Mouse (Mus musculus) neural tube, embryonic 14.5 days (tissue): ENCODE measurements at regions not wholly inside any gene's neighbourhood (a gene's known extent, or its start where the extent isn't known, plus 50 kb on each side); places are given as distances from the start of the nearest gene placed in this dataset.

Source experiments
- ATAC-seq: fragments of 200-750 bp; cut with Nextera tagmentation; 2 replicates; pipeline ENCODE4 v1.8.0; 2017; ENCODE audit warnings: low read depth, mild to moderate bottlenecking, moderate TSS enrichment, moderate library complexity
- H3K27ac ChIP-seq: fragments of 300-500 bp; sonication (generic); 2 replicates; pipeline ENCODE4 v1.5.1; 2014; ENCODE audit warnings: low read depth, mild to moderate bottlenecking, control low read depth, low read length, moderate library complexity, mixed read lengths
- H3K27me3 ChIP-seq: fragments of 300-500 bp; sonication (generic); 2 replicates; pipeline ENCODE4 v1.6.1; 2014; ENCODE audit warnings: low read length; ENCODE audit not compliant: control insufficient read depth, insufficient read depth
- H3K36me3 ChIP-seq: fragments of 300-500 bp; sonication (generic); 2 replicates; pipeline ENCODE4 v1.6.1; 2014; ENCODE audit warnings: low read length, mixed read lengths; ENCODE audit not compliant: control insufficient read depth, insufficient read depth
- H3K4me1 ChIP-seq: fragments of 300-500 bp; sonication (generic); 2 replicates; pipeline ENCODE4 v1.6.1; 2014; ENCODE audit warnings: low read length; ENCODE audit not compliant: control insufficient read depth, insufficient read depth
- H3K4me2 ChIP-seq: fragments of 300-500 bp; sonication (generic); 2 replicates; pipeline ENCODE4 v1.6.1; 2014; ENCODE audit warnings: mild to moderate bottlenecking, low read depth, low read length, control low read depth
- H3K4me3 ChIP-seq: fragments of 300-500 bp; sonication (generic); 2 replicates; pipeline ENCODE4 v1.5.1; 2014; ENCODE audit warnings: low read depth, low read length, control low read depth, mixed read lengths
- H3K9ac ChIP-seq: fragments of 300-500 bp; sonication (generic); replicated peaks from 2 replicates; pipeline ENCODE4 v1.6.1; 2014; ENCODE audit warnings: low read depth, mild to moderate bottlenecking, control low read depth, low read length, mixed read lengths
- H3K9me3 ChIP-seq: fragments of 300-500 bp; sonication (generic); 2 replicates; pipeline ENCODE4 v1.6.1; 2016; ENCODE audit warnings: low read length; ENCODE audit not compliant: control insufficient read depth
- WGBS: fragments of 180-500 bp; shearing (Covaris S2); extraction: QIAGEN DNeasy Blood & Tissue Kit; methylation state at CpG from one replicate; pipeline ENCODE4 v1.1.7; 2014; 5-methylcytosine and 5-hydroxymethylcytosine counted together

DNA sequence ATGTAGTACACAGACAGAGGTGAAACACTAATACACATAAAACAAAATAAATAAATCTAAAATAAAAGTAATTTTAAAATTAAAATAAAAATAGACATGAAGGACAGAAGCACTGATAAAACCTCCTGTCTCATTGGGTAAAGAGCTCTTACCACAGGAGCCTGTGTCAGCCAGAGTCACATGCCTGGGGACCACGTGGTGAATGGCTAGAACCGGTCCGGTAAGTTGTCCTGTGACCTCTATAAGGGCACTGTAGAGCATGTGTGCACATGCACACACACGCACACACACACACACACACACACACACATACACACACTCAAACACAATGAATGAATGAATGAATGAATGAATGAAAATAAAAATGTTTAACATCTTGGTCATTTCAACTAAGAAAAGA lies 89.8 kb upstream of the Slc45a1 start:
- H3K9me3 ChIP-seq, result no peaks in the 10 kb centered on the region
- no peaks in the 10 kb centered on the region for H3K36me3 ChIP-seq

DNA sequence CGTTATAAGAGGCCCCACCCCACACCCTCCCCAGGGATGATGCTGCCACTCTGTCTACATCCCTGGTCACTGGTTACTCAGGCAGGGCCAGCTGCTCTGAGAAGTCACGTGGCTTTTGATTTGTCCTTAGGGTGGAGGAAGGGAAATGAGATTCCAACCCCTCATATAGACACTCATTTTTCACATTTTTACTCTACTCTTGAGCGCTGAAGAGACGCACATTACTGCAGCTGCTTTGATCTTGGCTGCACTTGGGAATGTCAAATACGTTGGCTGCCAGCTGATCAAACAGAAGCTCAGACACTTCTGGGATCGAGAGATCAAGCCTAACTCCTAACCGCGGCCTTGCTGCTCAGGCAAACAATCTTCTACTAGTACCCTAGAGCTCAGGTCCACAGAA lies 88.2 kb upstream of the Slc45a1 start:
- Histone ChIP-seq H3K9ac (no peak overlapping the region), H3K9me3 (no peaks in the 10 kb centered on the region), H3K4me1 (no peaks in the 10 kb centered on the region), H3K36me3 (no peaks in the 10 kb centered on the region), H3K27me3 (no peaks in the 10 kb centered on the region), H3K4me3 (no peak overlapping the region), H3K27ac (0 out of 2 replicates have a peak overlapping the region, but pooled peaks have one; percentile 10), H3K4me2 (no peak overlapping the region)
- ATAC-seq, result no peak
- WGBS, result 52% methylated on average over 8 of the region's 8 CpGs

More for the DNA sequence above, 89.8 kb upstream of the Slc45a1 start:
- H3K4me3 ChIP-seq, result no peak overlapping the region
- H3K27me3 ChIP-seq, result no peaks in the 10 kb centered on the region
- ATAC-seq, result no peak
- H3K4me1 ChIP-seq, result no peaks in the 10 kb centered on the region
- no peak overlapping the region for H3K9ac ChIP-seq
- 96% methylated on average over 4 of the region's 4 CpGs for WGBS
- H3K4me2 ChIP-seq, result no peak overlapping the region
- H3K27ac ChIP-seq, result no peak overlapping the region

DNA sequence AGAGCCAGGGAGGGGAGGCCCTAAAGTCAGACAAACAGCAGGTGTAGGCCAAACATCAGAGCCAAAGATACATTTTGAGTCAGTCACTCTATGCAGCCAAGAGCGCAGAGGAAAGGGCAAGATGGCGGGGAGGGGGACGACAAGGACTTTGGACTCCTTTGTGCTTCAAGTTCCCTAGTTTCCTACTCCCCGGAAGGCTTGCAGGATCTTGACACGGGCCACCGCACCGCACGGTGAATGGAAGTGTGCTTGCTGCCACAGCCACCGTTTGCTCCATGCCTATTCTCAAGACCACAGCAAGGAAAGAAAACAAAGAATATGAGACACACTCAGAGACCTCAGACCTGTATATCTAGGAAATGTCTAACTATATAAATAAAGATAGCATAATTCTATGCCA lies 86.8 kb upstream of the Slc45a1 start:
- no peak for ATAC-seq
- H3K4me1 ChIP-seq, result no peaks in the 10 kb centered on the region
- no peaks in the 10 kb centered on the region for H3K36me3 ChIP-seq
- no peak overlapping the region for H3K4me3 ChIP-seq
- no peaks in the 10 kb centered on the region for H3K9me3 ChIP-seq
- H3K4me2 ChIP-seq, result no peak overlapping the region
- no peak overlapping the region for H3K9ac ChIP-seq
- H3K27me3 ChIP-seq, result no peaks in the 10 kb centered on the region
- WGBS, result 80% methylated on average over 9 of the region's 9 CpGs
- H3K27ac ChIP-seq, result no peak overlapping the region

DNA sequence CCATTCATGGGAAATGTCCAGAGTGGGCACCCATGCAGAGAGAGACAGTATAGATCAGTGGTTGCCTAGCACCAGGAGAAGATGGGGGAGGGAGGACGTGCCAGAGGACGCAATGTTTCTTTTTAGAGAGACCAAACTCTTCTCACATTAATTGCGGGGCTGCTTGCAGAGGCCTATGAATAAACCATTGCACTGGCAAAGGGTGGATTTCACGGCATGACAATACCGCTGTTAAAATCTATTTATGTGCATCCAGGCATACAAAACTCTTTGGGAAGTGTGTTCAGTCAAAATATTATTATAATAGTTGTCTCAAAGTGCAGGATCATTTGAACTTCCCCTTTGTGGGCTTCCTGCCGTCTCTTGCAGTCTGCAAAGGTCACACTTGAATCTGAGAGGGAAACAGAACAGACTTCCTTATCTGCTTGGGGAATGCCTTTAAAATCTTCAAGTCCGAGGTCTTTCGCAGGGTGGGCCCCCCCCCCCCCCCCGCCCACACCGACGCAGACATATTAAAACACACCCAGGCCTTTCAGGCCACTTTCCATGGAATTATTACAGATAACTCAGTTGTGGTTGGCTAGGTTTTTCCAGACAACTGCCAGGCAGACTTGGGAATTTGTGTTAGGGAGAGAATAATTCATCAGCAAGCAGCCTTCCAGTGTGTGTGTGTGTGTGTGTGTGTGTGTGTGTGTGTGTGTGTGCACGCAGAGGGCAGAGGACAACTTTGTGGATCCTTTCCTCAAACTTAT lies 78.3 kb upstream of the Slc45a1 start:
- peak overlapping the region; percentile 34 for H3K27ac ChIP-seq
- H3K4me1 ChIP-seq, result no peaks in the 10 kb centered on the region
- H3K36me3 ChIP-seq, result no peaks in the 10 kb centered on the region
- WGBS, result 2% methylated on average over 11 of the region's 12 CpGs
- H3K27me3 ChIP-seq, result no peaks in the 10 kb centered on the region
- no peaks in the 10 kb centered on the region for H3K9me3 ChIP-seq
- H3K9ac ChIP-seq, result no peak overlapping the region
- peak; percentile 85 for ATAC-seq
- H3K4me3 ChIP-seq, result no peak overlapping the region
- 0 out of 2 replicates have a peak overlapping the region, but pooled peaks have one; percentile 6 for H3K4me2 ChIP-seq

DNA sequence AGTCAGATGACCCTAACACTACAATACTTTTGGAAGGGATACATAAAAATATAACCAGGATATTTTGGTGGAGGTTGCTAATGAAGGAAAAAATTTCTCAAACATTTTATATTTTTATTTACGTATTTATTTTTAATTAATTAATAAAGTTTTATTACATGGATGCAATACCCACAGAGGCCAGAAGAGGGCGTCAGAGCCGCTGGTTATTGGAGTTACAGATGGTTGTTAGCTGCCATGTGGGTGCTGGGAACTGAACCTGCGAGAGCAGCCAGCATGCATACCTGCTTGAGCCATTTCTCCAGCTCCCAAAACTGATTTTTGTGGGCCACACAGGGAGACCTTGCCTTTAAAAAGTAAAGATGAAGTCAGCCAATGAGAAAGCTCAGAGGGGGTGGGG lies 74.6 kb upstream of the Slc45a1 start:
- WGBS, result 63% methylated on average over 4 of the region's 4 CpGs
- Histone ChIP-seq H3K9ac (no peak overlapping the region), H3K36me3 (no peaks in the 10 kb centered on the region), H3K27me3 (no peaks in the 10 kb centered on the region), H3K4me3 (no peak overlapping the region), H3K27ac (no peak overlapping the region), H3K4me2 (no peak overlapping the region), H3K4me1 (no peaks in the 10 kb centered on the region), H3K9me3 (no peaks in the 10 kb centered on the region)
- no peak for ATAC-seq

DNA sequence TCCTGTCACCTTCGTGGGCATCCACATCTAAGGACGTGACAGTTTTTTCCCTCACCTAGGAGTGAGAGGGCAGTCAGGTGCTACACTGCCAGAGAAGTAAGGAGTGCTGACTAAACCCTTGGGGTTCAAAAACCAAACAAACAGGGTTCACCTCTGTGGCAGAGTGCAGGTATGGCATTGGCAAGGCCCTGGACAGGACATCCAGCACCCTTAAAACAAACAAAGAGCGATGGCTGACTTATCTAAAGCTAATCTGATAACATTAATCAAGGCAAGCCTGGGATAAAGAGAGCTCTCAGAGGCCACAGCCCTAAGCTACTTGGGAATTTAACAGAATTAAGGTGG lies 74.1 kb upstream of the Slc45a1 start:
- Histone ChIP-seq H3K27me3 (no peaks in the 10 kb centered on the region), H3K9me3 (no peaks in the 10 kb centered on the region), H3K4me1 (no peaks in the 10 kb centered on the region), H3K36me3 (no peaks in the 10 kb centered on the region), H3K27ac (no peak overlapping the region), H3K9ac (no peak overlapping the region), H3K4me3 (no peak overlapping the region), H3K4me2 (no peak overlapping the region)
- ATAC-seq, result no peak
- 92% methylated on average over 3 of the region's 3 CpGs for WGBS

DNA sequence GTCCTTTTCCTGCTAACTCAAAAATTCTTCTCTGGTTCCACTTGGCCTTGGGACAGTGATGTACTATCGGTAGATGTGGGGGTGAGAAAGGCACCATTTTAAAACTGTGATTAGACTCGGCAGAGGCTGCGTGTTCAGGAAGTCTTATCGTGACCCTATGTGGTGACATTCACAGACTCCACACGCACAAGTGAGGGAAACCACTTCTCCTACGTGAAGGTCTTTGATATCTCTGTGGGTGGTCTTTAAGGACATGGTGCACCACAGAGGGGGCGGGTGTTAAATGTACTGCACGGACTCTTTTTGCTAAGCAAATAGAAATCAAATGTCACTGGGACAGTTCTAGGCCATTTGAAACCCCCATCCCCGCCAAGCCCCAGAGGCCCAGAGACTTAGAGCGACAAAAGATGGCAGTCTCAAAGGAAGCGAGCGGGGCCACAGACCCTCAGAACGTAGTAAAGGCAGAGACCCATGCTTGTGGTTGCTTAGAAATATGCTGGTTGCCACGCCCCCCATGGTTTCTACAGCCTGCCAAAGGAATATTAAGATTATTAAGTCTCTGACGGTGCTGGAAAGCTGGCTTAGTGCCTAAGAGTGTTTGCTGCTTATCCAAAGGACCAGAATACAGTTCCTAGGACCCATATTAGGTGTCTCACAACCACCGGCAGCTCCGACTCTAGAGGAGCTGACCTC lies 73.6 kb upstream of the Slc45a1 start:
- no peak overlapping the region for H3K27ac ChIP-seq
- no peak overlapping the region for H3K9ac ChIP-seq
- H3K36me3 ChIP-seq, result no peaks in the 10 kb centered on the region
- no peaks in the 10 kb centered on the region for H3K9me3 ChIP-seq
- no peaks in the 10 kb centered on the region for H3K4me1 ChIP-seq
- H3K4me3 ChIP-seq, result no peak overlapping the region
- no peaks in the 10 kb centered on the region for H3K27me3 ChIP-seq
- 81% methylated on average over 17 of the region's 17 CpGs for WGBS
- ATAC-seq, result no peak
- H3K4me2 ChIP-seq, result no peak overlapping the region

DNA sequence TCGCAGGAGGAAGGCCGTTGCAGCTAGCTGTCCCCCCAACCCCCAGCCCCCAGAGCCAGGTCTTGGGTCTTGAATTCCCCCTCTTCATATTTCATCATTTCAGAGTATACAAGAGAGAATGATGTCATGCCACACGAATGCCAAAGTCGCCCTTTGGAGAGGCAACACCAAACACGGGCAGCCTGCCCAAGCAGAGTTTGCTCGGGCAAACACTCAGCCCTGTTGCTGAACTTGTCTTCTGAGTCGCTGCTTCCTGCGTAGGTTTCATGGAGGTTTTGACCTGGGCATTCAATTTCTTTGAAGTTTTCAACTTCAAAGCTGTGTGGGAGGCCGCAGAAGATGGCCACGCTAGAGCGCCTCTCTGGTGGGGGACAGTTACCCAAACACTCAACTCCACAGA lies 72.8 kb upstream of the Slc45a1 start:
- ATAC-seq, result no peak
- WGBS, result 85% methylated on average over 11 of the region's 11 CpGs
- Histone ChIP-seq H3K4me2 (no peak overlapping the region), H3K4me3 (no peak overlapping the region), H3K27ac (no peak overlapping the region), H3K36me3 (no peaks in the 10 kb centered on the region), H3K9me3 (no peaks in the 10 kb centered on the region), H3K9ac (no peak overlapping the region), H3K4me1 (no peaks in the 10 kb centered on the region), H3K27me3 (no peaks in the 10 kb centered on the region)

DNA sequence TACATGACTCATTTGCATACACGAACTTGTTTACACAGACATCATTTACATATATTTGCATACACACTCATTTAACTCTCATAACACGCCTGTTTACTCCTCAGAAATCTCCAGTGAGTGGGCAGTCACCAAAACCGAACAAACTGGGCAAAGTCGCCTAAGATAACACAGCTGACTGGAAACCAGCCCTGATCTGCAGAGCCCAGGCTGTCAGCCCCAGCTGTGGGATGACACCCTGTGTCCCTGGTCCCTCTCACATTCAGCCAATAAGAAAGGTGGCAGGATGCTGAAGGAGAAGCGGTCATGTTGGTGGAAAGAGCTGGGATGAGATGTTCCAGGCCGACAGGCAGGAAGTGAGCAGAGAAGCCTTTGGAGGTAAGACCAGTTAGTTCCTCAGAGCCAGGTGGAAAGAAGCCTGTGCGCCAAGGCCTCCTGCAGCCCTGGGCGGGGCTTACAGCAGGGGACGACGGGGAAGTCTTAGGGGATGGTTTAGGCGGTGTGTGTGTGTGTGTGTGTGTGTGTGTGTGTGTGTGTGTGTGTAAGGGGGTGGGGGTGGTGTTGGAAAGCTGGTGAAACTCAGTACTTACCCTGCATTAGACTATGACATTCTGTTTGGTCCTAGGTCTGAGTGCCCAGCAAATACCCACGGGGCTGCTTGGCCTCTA lies 69.8 kb upstream of the Slc45a1 start:
- no peaks in the 10 kb centered on the region for H3K27me3 ChIP-seq
- H3K9ac ChIP-seq, result no peak overlapping the region
- H3K4me3 ChIP-seq, result no peak overlapping the region
- H3K36me3 ChIP-seq, result no peaks in the 10 kb centered on the region
- no peaks in the 10 kb centered on the region for H3K9me3 ChIP-seq
- H3K4me2 ChIP-seq, result no peak overlapping the region
- H3K27ac ChIP-seq, result no peak overlapping the region
- H3K4me1 ChIP-seq, result 0 out of 2 replicates have a peak, but pooled peaks cover 2% of the 10 kb centered on the region
- WGBS, result 37% methylated on average over 12 of the region's 12 CpGs
- ATAC-seq, result peak; percentile 11; the same call in 1 of the 2 replicates
